Mouse (Mus musculus): Measurements from ENCODE around the gene Pear1. TPM values are rescaled to one million over a fixed set of nuclear protein-coding genes. Genes with fewer than 3 reads are reported as not detected.

Pear1 gene
- polyA plus RNA-seq, 1 experiment = 19.8 TPM

DNA sequence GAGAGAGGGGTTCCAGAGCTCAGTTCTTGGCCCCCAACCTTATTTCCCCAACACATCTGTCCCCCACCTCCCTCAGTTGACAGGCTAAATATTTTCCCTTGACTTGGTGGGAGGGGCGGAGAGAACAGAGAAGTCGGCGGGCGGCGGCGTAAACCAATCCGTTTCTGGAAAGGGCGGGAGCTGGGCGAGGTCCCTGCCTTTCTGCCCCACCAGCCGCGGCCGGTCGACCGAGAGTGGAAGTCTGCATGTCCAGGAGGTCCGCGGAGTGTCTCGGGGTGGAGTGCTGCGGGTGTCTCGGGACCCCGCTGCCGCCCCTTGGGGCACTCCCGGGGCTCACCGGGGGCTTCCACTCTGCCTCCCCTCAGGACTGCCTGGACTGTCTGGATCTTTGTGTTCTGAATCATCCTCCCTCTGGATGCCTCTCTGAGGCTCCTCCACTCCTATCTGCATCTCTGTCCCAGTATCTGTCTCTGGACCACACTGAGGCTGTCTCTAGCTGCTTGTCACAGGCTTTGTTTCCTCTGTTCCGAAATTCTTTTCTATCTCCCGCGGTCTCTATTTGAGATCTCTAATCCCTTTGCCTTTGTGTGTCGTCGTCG, 27.3 kb downstream of the Pear1 start, which contains the start of gene Insrr:
Gene Insrr, plus strand, starts transcription at position 216 of the 599 bp plus-strand sequence.
- WGBS = 5% methylated on average over 29 of the region's 29 CpGs
- Histone ChIP-seq H3K27me3 (ENCODE audit: control insufficient read depth, insufficient read depth, low read length) (peaks cover 28% of the 10 kb centered on the region; the same call in 1 of the 2 replicates), H3K36me3 (ENCODE audit: control insufficient read depth, insufficient read depth, low read length) (no peaks in the 10 kb centered on the region), H3K4me1 (replicated peaks; ENCODE audit: control insufficient read depth, insufficient read depth, low read length) (no peaks in the 10 kb centered on the region), H3K4me3 (ENCODE audit: control insufficient read depth, insufficient read depth, low read length) (no peak within 1 kb of the TSS), H3K27ac (ENCODE audit: control insufficient read depth, insufficient read depth, low read length) (no peak within 1 kb of the TSS)
- TF ChIP-seq POLR2A (IDR thresholded peaks at IDR 0.05; ENCODE audit: control insufficient read depth, extremely low read depth, insufficient read depth, low read length, poor library complexity) (no peak), CTCF (IDR thresholded peaks at IDR 0.05; ENCODE audit: borderline replicate concordance, control insufficient read depth, extremely low read depth, insufficient read depth, low read length, poor library complexity) (no peak)
- DNase-seq = no peak

DNA sequence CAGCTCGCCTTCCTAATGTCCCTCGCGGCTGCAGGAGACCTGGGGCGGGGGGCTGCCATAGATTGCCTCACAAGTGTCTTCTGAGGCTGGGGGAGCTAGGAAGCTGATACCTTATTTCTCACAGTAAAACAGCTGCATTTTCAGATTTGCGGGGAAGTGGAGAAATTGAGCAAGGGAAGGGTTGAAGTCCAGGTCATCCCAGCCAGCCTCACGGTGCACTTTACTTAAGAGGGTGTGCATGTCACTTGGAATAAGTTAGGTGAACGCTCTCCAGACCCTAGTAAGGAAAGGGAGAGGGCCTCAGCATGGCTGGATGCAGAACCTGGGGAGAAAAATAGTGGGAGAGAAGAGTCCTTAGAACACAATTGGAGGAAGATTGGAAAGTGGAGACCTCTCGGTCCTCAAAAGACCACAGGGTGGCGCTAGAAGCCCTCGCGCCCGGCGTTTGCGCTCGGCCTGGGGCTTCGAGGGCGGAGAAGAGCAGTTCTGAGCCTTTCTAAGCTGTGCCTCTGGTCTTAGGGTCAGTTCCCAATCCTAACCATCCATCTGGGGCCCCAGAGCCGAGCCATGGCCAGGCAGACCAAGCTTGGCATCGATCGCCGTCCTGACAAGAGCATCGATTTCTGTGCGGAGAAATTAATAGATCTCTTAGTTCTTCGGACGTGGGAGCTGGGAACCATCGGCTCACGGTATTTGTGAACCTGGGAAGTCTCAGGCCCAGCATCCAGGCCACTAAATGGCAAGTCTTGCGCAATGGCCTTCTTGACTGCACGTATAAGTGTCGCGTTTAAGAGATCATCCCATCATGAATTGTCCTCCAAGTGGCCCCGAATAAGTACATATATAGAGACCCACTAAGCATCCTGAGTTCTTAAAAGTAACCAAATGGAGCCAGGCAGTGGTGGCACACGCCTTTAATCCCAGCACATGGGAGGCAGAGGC, 28.5 kb downstream of the Pear1 start:
- no peak for TF ChIP-seq POLR2A (IDR thresholded peaks at IDR 0.05; ENCODE audit: control insufficient read depth, extremely low read depth, insufficient read depth, low read length, poor library complexity)
- peak; percentile 81 for TF ChIP-seq CTCF (IDR thresholded peaks at IDR 0.05; ENCODE audit: borderline replicate concordance, control insufficient read depth, extremely low read depth, insufficient read depth, low read length, poor library complexity)
- Histone ChIP-seq H3K36me3 (ENCODE audit: control insufficient read depth, insufficient read depth, low read length) (no peaks in the 10 kb centered on the region), H3K27me3 (ENCODE audit: control insufficient read depth, insufficient read depth, low read length) (peaks cover 28% of the 10 kb centered on the region; the same call in 1 of the 2 replicates), H3K4me3 (ENCODE audit: control insufficient read depth, insufficient read depth, low read length) (no peak overlapping the region), H3K4me1 (replicated peaks; ENCODE audit: control insufficient read depth, insufficient read depth, low read length) (no peaks in the 10 kb centered on the region), H3K27ac (ENCODE audit: control insufficient read depth, insufficient read depth, low read length) (no peak overlapping the region)
- peak; percentile 54 for DNase-seq
- WGBS = 19% methylated on average over 33 of the region's 33 CpGs

DNA sequence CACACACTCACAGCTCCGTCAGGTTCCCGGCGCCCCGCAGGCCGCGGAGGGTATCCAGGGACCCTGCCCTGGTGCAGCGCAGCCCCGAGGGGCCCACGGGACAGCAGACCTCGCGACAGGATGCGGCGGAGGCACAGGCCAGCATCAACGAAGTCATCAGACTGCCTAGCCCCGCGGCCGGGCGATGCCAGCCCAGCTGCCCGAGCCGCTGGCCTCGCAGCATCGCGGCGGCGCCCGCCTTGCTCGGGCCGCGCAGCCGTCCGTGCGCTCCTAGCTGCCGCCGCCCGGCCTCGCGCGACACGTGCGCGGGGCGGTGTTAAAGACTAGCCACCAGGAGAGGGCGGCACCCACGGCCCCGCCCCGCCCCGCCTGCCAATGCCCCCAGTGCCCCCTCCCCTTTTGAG, 29.2 kb downstream of the Pear1 start, which contains the start of gene Ntrk1:
Gene Ntrk1, minus strand, starts transcription at position 241 of the 404 bp plus-strand sequence.
- no peak for DNase-seq
- no peak for TF ChIP-seq POLR2A (IDR thresholded peaks at IDR 0.05; ENCODE audit: control insufficient read depth, extremely low read depth, insufficient read depth, low read length, poor library complexity)
- no peak for TF ChIP-seq CTCF (IDR thresholded peaks at IDR 0.05; ENCODE audit: borderline replicate concordance, control insufficient read depth, extremely low read depth, insufficient read depth, low read length, poor library complexity)
- no peaks in the 10 kb centered on the region for H3K36me3 ChIP-seq (ENCODE audit: control insufficient read depth, insufficient read depth, low read length)
- no peaks in the 10 kb centered on the region for H3K4me1 ChIP-seq (replicated peaks; ENCODE audit: control insufficient read depth, insufficient read depth, low read length)
- H3K4me3 ChIP-seq (ENCODE audit: control insufficient read depth, insufficient read depth, low read length) = no peak within 1 kb of the TSS
- no peak within 1 kb of the TSS for H3K27ac ChIP-seq (ENCODE audit: control insufficient read depth, insufficient read depth, low read length)
- peaks cover 28% of the 10 kb centered on the region; the same call in 1 of the 2 replicates for H3K27me3 ChIP-seq (ENCODE audit: control insufficient read depth, insufficient read depth, low read length)
- WGBS = 3% methylated on average over 43 of the region's 47 CpGs

DNA sequence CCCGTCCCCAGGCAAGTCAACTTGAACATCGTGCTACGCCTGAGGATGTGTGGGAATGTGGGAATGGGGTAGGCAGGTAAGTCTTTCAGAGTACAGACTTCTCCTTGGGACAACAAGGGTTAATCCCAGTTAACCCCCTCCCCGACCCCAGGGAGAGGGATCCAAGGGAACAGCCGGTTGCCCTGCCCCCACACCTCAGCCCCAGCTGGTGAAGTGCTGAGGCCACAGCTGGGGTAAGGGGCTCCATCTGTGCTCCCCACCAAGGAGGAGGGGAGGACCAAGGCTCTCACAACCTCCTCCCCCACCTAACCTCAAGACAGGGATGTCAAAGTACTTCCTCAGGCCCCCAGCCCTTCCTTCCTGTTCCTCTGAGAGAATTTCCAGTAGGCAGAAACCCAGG, 34.3 kb downstream of the Pear1 start:
- no peak for DNase-seq
- Histone ChIP-seq H3K4me1 (replicated peaks; ENCODE audit: control insufficient read depth, insufficient read depth, low read length) (no peaks in the 10 kb centered on the region), H3K27me3 (ENCODE audit: control insufficient read depth, insufficient read depth, low read length) (peaks cover 4% of the 10 kb centered on the region; the same call in 1 of the 2 replicates), H3K4me3 (ENCODE audit: control insufficient read depth, insufficient read depth, low read length) (no peak overlapping the region), H3K27ac (ENCODE audit: control insufficient read depth, insufficient read depth, low read length) (no peak overlapping the region), H3K36me3 (ENCODE audit: control insufficient read depth, insufficient read depth, low read length) (no peaks in the 10 kb centered on the region)
- TF ChIP-seq POLR2A (IDR thresholded peaks at IDR 0.05; ENCODE audit: control insufficient read depth, extremely low read depth, insufficient read depth, low read length, poor library complexity) = no peak
- no peak for TF ChIP-seq CTCF (IDR thresholded peaks at IDR 0.05; ENCODE audit: borderline replicate concordance, control insufficient read depth, extremely low read depth, insufficient read depth, low read length, poor library complexity)
- WGBS = 58% methylated on average over 5 of the region's 5 CpGs

DNA sequence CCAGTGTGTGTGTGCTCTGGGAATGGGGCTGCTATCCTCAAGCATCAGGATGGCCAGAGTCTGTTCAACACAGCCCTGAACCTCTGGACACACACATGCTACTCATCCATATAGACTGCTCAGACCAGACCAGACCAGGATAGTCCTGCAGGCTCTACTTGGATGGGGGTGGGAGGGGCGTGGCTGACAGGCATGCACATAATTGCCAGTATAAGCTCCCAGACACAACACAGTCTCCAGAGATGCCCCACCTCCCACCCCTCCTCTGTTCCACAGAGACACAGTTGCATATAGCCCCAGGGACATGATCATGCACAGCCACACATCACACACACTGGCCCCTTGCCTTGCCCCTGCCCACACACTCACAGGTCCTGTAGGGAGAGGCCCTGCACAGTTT, 34.9 kb downstream of the Pear1 start:
- Histone ChIP-seq H3K36me3 (ENCODE audit: control insufficient read depth, insufficient read depth, low read length) (no peaks in the 10 kb centered on the region), H3K27me3 (ENCODE audit: control insufficient read depth, insufficient read depth, low read length) (peaks cover 4% of the 10 kb centered on the region; the same call in 1 of the 2 replicates), H3K4me1 (replicated peaks; ENCODE audit: control insufficient read depth, insufficient read depth, low read length) (no peaks in the 10 kb centered on the region), H3K27ac (ENCODE audit: control insufficient read depth, insufficient read depth, low read length) (no peak overlapping the region), H3K4me3 (ENCODE audit: control insufficient read depth, insufficient read depth, low read length) (no peak overlapping the region)
- no peak for DNase-seq
- no peak for TF ChIP-seq POLR2A (IDR thresholded peaks at IDR 0.05; ENCODE audit: control insufficient read depth, extremely low read depth, insufficient read depth, low read length, poor library complexity)
- no peak for TF ChIP-seq CTCF (IDR thresholded peaks at IDR 0.05; ENCODE audit: borderline replicate concordance, control insufficient read depth, extremely low read depth, insufficient read depth, low read length, poor library complexity)
- 86% methylated on average over 1 of the region's 1 CpGs for WGBS

DNA sequence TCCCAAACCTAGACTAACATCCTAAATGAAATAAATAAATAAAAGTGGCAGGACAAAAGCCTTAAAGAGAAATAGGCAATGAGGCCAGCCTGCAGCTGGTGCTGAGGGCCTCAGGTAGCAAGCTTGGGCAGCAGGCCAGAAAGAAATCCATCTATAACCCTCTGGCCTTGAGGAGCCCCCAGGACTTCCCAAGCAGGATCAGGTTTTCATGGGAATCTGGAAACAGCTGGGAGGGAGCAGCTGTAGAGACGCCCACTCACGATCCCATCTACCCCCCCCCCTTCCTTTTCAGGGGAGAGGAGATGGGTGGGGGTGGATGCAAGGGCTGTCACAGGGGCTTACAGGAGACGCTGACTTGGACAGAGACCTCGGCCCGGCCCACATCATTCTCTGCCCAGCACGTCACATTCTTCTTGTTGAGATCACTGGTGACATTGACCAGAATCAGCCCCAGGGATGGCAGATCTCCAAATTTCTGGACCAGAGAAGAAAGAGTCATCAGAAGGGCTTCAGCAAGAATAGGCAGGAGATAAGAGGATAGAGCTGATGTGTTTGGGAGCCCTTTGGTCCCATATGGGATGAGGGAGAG, 38.4 kb downstream of the Pear1 start:
- H3K36me3 ChIP-seq (ENCODE audit: control insufficient read depth, insufficient read depth, low read length) = no peaks in the 10 kb centered on the region
- no peaks in the 10 kb centered on the region for H3K4me1 ChIP-seq (replicated peaks; ENCODE audit: control insufficient read depth, insufficient read depth, low read length)
- H3K4me3 ChIP-seq (ENCODE audit: control insufficient read depth, insufficient read depth, low read length) = no peak overlapping the region
- no peak for TF ChIP-seq POLR2A (IDR thresholded peaks at IDR 0.05; ENCODE audit: control insufficient read depth, extremely low read depth, insufficient read depth, low read length, poor library complexity)
- no peak for TF ChIP-seq CTCF (IDR thresholded peaks at IDR 0.05; ENCODE audit: borderline replicate concordance, control insufficient read depth, extremely low read depth, insufficient read depth, low read length, poor library complexity)
- no peaks in the 10 kb centered on the region for H3K27me3 ChIP-seq (ENCODE audit: control insufficient read depth, insufficient read depth, low read length)
- DNase-seq = no peak
- H3K27ac ChIP-seq (ENCODE audit: control insufficient read depth, insufficient read depth, low read length) = no peak overlapping the region
- 85% methylated on average over 6 of the region's 6 CpGs for WGBS

Data from thymus, adult 2 months (tissue).